Mouse (Mus musculus) midbrain, embryonic 16.5 days (tissue): ENCODE measurements around the gene Megf11. TPM values are rescaled to one million over a fixed set of nuclear protein-coding genes. Genes with fewer than 3 reads are reported as not detected.
A peak's percentile ranks its signal among the peaks of the same experiment; 100 is the strongest.

ENCODE experiments used
- ATAC-seq: fragments of 200-750 bp; cut with Nextera tagmentation; 2 replicates; pipeline ENCODE4 v1.8.0; 2017; ENCODE audit warnings: moderate TSS enrichment
- H3K27ac ChIP-seq: fragments of 300-500 bp; sonication (generic); 2 replicates; pipeline ENCODE4 v1.5.1; 2014; ENCODE audit warnings: mild to moderate bottlenecking, low read length, mixed read lengths
- H3K27me3 ChIP-seq: fragments of 300-500 bp; sonication (generic); 2 replicates; pipeline ENCODE4 v1.6.1; 2014; ENCODE audit warnings: low read depth, low read length, mixed read lengths; ENCODE audit not compliant: control insufficient read depth, insufficient read depth
- H3K36me3 ChIP-seq: fragments of 300-500 bp; sonication (generic); 2 replicates; pipeline ENCODE4 v1.6.1; 2014; ENCODE audit warnings: mild to moderate bottlenecking, low read length, moderate library complexity, mixed read lengths; ENCODE audit not compliant: control insufficient read depth, insufficient read depth
- H3K4me1 ChIP-seq: fragments of 300-500 bp; sonication (generic); 2 replicates; pipeline ENCODE4 v1.6.1; 2014; ENCODE audit warnings: mild to moderate bottlenecking, low read length, mixed read lengths; ENCODE audit not compliant: control insufficient read depth, insufficient read depth
- H3K4me2 ChIP-seq: fragments of 300-500 bp; sonication (generic); 2 replicates; pipeline ENCODE4 v1.6.1; 2014; ENCODE audit warnings: mild to moderate bottlenecking, low read length, mixed read lengths
- H3K4me3 ChIP-seq: fragments of 300-500 bp; sonication (generic); 2 replicates; pipeline ENCODE4 v1.5.1; 2014; ENCODE audit warnings: low read depth, mild to moderate bottlenecking, low read length, moderate library complexity, mixed read lengths
- H3K9ac ChIP-seq: fragments of 300-500 bp; sonication (generic); 2 replicates; pipeline ENCODE4 v1.6.1; 2014; ENCODE audit warnings: low read depth, low read length, mixed read lengths
- H3K9me3 ChIP-seq: fragments of 300-500 bp; sonication (generic); replicated peaks from 2 replicates; pipeline ENCODE4 v1.6.1; 2014; ENCODE audit warnings: mild to moderate bottlenecking, low read length, mixed read lengths; ENCODE audit not compliant: control insufficient read depth, poor library complexity, severe bottlenecking
- WGBS: fragments of 180-500 bp; shearing (Covaris S2); extraction: QIAGEN DNeasy Blood & Tissue Kit; methylation state at CpG from one replicate; pipeline ENCODE4 v1.1.7; 2014; 5-methylcytosine and 5-hydroxymethylcytosine counted together
- microRNA-seq: library from miRNA; unstranded; fragments of <30 nt; microRNA quantifications from one replicate; pipeline ENCODE4, GENCODE M21; 2017
- polyA plus RNA-seq: library from polyadenylated mRNA; unstranded; fragments of >200 nt; fragmentation: Nextera tagmentation; extraction: Ambion mirVana; gene quantifications from 2 replicates; pipeline ENCODE4 v1.2.1, GENCODE M21; 2015

Gene Megf11
- polyA plus RNA-seq, 1 experiment from 2014 or later: 20.5 TPM

DNA sequence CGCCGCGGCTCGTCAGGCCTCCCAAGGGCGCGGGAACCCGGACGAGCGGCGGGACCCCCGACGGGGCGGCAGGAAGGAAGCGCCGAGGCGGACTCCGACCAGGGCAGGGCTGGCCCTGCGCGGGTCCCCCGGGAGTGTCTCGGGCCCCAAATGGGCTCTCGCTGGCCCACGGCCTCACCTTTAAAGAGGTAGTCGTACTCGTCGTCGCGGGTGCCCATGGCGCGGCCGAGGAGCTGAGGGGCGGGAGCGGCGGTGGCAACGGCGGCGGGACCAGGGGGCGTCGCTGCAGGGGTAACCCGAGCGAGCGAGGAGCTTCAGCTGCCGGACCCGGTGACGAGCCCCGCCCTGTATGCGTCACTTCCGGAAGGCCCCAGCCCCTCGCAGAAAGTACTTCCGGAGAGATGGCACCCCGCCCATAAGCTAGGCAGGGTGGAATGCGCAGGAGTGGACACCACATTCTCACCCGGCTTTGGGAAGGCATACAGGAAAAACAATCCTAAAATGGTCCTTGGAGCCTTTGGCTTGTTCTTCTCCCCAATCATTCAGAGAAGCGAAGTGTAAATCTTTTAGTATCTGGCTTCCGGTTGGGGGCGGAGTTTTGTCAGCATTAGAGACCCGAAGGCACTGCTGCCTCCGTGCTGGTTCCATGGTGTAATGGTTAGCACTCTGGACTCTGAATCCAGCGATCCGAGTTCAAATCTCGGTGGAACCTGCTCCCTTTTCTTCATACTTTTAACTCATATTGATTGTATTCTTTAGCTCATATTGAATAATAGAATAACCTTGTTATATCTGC lies 352.2 kb downstream of the Megf11 start, which contains the start of gene Rab11a:
Gene Rab11a, minus strand, starts transcription at position 353 of the 796 bp plus-strand sequence.
- Histone ChIP-seq H3K27me3 (no peaks in the 10 kb centered on the region), H3K27ac (peak within 1 kb of the TSS; percentile 96), H3K4me3 (peak within 1 kb of the TSS; percentile 98), H3K4me2 (peak within 1 kb of the TSS; percentile 68), H3K9ac (peak within 1 kb of the TSS; percentile 93), H3K36me3 (no peaks in the 10 kb centered on the region), H3K9me3 (no peaks in the 10 kb centered on the region), H3K4me1 (peaks cover 13% of the 10 kb centered on the region)
- under 1% methylated on average over 60 of the region's 61 CpGs for WGBS
- ATAC-seq: peak; percentile 98

DNA sequence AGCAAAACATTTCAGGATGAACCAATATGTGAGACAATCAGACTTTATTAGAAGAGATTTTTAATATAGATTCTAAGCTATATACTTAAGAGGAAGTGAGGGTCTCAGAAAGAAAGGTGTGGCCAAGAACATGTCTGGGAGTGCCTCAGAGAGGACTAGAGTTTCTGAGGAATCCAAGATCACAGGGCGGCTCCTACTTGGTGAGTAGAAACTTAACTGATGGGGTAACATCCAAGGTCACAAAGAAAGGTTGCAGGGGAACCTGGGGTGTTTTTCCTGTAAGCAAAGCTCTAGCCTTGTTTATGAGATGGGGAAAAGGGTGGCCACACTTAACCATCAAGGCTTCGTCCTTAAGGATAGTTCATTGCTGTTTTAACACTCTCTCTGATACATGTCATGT lies 353.6 kb downstream of the Megf11 start:
- no peak for ATAC-seq
- H3K27me3 ChIP-seq: no peaks in the 10 kb centered on the region
- no peak overlapping the region for H3K27ac ChIP-seq
- WGBS: 89% methylated on average over 2 of the region's 2 CpGs
- H3K4me1 ChIP-seq: peaks cover 13% of the 10 kb centered on the region
- H3K4me3 ChIP-seq: no peak overlapping the region
- no peaks in the 10 kb centered on the region for H3K36me3 ChIP-seq
- H3K4me2 ChIP-seq: no peak overlapping the region
- no peak overlapping the region for H3K9ac ChIP-seq
- H3K9me3 ChIP-seq: no peaks in the 10 kb centered on the region

DNA sequence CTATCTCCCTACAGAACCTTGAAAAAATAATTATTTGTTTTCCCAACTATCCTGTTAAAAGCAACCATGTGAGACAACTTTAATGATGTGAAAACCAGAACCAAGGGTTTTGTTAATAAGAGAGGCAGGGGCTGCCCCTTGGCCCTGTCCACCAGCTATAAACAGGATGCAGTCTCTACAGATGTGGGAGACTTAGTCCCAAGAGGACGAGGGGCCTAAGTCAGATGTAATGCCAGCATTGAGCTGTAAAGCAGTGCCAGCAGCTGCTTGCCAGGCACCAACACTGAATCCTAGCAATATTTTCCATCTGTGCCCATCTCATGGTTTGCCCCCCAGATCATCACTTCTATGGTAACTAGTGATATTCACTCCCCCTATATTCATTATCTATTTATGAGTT lies 357.0 kb downstream of the Megf11 start:
- Histone ChIP-seq H3K4me3 (no peak overlapping the region), H3K4me1 (peaks cover 2% of the 10 kb centered on the region; the same call in 1 of the 2 replicates), H3K9ac (no peak overlapping the region), H3K27me3 (no peaks in the 10 kb centered on the region), H3K36me3 (no peaks in the 10 kb centered on the region), H3K4me2 (no peak overlapping the region), H3K27ac (no peak overlapping the region), H3K9me3 (no peaks in the 10 kb centered on the region)
- WGBS: 79% methylated on average over 1 of the region's 1 CpGs
- no peak for ATAC-seq

DNA sequence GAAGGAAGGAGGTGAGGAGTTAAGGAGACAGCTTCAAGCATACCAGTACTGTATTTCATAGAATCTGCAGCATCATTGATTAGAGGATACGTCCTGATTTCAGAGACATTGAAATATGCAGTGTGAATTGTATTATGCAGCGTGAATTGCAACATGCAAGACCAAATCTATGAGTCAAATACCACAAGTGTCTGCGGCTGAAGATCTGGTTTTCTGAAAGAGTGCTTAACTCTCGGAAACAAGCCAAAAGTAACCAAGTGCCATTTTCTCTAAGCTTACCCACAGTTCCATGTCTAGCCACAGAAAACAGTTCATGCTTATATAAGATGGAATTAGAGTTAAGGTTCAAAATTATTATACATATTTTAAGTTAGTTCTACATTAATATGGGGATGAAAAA lies 362.3 kb downstream of the Megf11 start:
- Histone ChIP-seq H3K36me3 (no peaks in the 10 kb centered on the region), H3K4me2 (no peak overlapping the region), H3K4me1 (no peaks in the 10 kb centered on the region), H3K27me3 (no peaks in the 10 kb centered on the region), H3K27ac (no peak overlapping the region), H3K4me3 (no peak overlapping the region), H3K9ac (no peak overlapping the region), H3K9me3 (no peaks in the 10 kb centered on the region; the same call in 1 of the 2 replicates)
- WGBS: 87% methylated on average over 4 of the region's 4 CpGs
- no peak for ATAC-seq

- 90% methylated on average over 6 of the region's 6 CpGs for WGBS
- Histone ChIP-seq H3K9ac (no peak overlapping the region), H3K27me3 (no peaks in the 10 kb centered on the region)
These were observed 363.9 kb downstream of the Megf11 start for GRCm38 (mm10) chr9:64749314-64749713.

DNA sequence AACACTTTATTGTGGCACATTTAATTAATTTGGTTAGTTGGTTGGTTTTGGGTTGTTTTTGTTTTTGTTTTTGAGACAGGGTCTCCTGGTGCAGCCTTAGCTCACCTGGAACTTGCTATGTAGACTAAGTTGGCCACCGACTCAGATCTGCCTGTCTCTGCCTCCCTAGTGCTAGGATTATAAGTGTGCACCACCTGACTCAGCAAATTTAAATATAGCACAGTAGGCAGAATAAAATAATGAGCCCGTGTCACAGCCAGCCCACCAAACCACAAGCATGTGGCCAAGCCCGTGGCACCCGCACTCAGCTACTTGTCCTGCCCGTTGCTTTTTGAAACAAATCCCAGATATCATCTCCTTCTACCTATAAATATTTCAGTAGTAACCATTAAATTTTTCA lies 367.1 kb downstream of the Megf11 start:
- H3K27ac ChIP-seq: no peak overlapping the region

More at GRCm38 (mm10) chr9:64749314-64749713, 363.9 kb downstream of the Megf11 start:
- no peaks in the 10 kb centered on the region for H3K36me3 ChIP-seq
- H3K4me2 ChIP-seq: no peak overlapping the region
- no peaks in the 10 kb centered on the region; the same call in 1 of the 2 replicates for H3K9me3 ChIP-seq
- ATAC-seq: no peak
- H3K4me1 ChIP-seq: no peaks in the 10 kb centered on the region
- H3K27ac ChIP-seq: no peak overlapping the region
- H3K4me3 ChIP-seq: no peak overlapping the region

DNA sequence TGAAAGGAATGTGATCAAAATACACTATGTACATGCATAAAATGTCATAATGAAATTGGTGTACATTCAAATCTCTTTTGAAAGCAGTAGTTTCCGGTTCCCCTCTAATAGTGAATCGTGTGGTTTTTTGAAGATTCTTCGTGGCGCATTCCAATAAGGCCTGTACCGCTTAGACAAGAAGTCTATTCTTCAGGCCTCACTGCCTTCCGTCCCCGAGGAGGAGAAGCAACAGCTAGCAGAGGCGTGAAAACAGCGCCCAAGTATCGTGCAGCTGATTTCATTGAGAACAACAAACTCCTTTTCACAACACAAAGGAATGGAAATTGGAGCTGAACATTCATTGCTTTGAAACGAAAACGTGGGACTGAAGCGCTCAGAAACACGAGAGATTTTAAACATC lies 372.6 kb downstream of the Megf11 start:
- H3K36me3 ChIP-seq: no peaks in the 10 kb centered on the region
- ATAC-seq: no peak
- no peak overlapping the region for H3K9ac ChIP-seq
- H3K27me3 ChIP-seq: no peaks in the 10 kb centered on the region
- H3K27ac ChIP-seq: peak overlapping the region; percentile 52
- H3K4me1 ChIP-seq: no peaks in the 10 kb centered on the region
- no peak overlapping the region for H3K4me2 ChIP-seq
- 51% methylated on average over 14 of the region's 14 CpGs for WGBS
- no peaks in the 10 kb centered on the region for H3K9me3 ChIP-seq
- H3K4me3 ChIP-seq: no peak overlapping the region

More for the DNA sequence above, 367.1 kb downstream of the Megf11 start:
- Histone ChIP-seq H3K36me3 (no peaks in the 10 kb centered on the region), H3K4me1 (no peaks in the 10 kb centered on the region), H3K9me3 (no peaks in the 10 kb centered on the region; the same call in 1 of the 2 replicates), H3K4me3 (no peak overlapping the region), H3K27me3 (no peaks in the 10 kb centered on the region), H3K9ac (no peak overlapping the region), H3K4me2 (no peak overlapping the region)
- ATAC-seq: no peak
- WGBS: 92% methylated on average over 5 of the region's 5 CpGs

Small RNA genes lying within 50 kb of the gene (microRNA-seq; reads per million reads assigned to microRNA genes)
- not detected for gene Gm47308

Other genes starting within 250 kb of the Megf11 start
- 4.5 and 5.1 TPM in 2 replicates for gene Zwilch, start 212.5 kb upstream of the Megf11 start, polyA plus RNA-seq
- 564 and 570 TPM in 2 replicates for gene Rpl4, start 212.3 kb upstream of the Megf11 start, polyA plus RNA-seq
- gene Snapc5, start 206.4 kb upstream of the Megf11 start, polyA plus RNA-seq: 28.3 and 30.8 TPM in 2 replicates
- gene Uchl4, start 150.4 kb upstream of the Megf11 start, polyA plus RNA-seq: 2.7 and 2.9 TPM in 2 replicates
- gene Map2k1, start 132.0 kb upstream of the Megf11 start, polyA plus RNA-seq: 62.6 and 68.4 TPM in 2 replicates
- 56.3 and 66.2 TPM in 2 replicates for gene Tipin, start 104.0 kb upstream of the Megf11 start, polyA plus RNA-seq
- gene Dis3l, start 44.3 kb upstream of the Megf11 start, polyA plus RNA-seq: 23.7 and 24.3 TPM in 2 replicates